Mouse (Mus musculus) stomach, embryonic 16.5 days (tissue): ENCODE measurements around the gene Lce1j. TPM values are rescaled to one million over a fixed set of nuclear protein-coding genes. Genes with fewer than 3 reads are reported as not detected.
"Not testable (repeated sequence)": the region's sequence is repeated elsewhere in the genome, so short reads cannot be mapped to it uniquely, and the experiment has no call there.

Source experiments
- ATAC-seq: fragments of 200-750 bp; cut with Nextera tagmentation; 2 replicates; pipeline ENCODE4 v1.8.0; 2017; ENCODE audit warnings: moderate number of reproducible peaks, moderate TSS enrichment; ENCODE audit not compliant: insufficient read depth, low FRiP score
- H3K27ac ChIP-seq: fragments of 300-500 bp; sonication (generic); 2 replicates; pipeline ENCODE4 v1.5.1; 2014; ENCODE audit warnings: low read length
- H3K27me3 ChIP-seq: fragments of 300-500 bp; sonication (generic); 2 replicates; pipeline ENCODE4 v1.6.1; 2014; ENCODE audit warnings: low read length, control low read depth, mixed read lengths; ENCODE audit not compliant: control insufficient read depth, insufficient read depth
- H3K36me3 ChIP-seq: fragments of 300-500 bp; sonication (generic); 2 replicates; pipeline ENCODE4 v1.6.1; 2014; ENCODE audit warnings: low read length; ENCODE audit not compliant: control insufficient read depth, insufficient read depth
- H3K4me1 ChIP-seq: fragments of 300-500 bp; sonication (generic); 2 replicates; pipeline ENCODE4 v1.6.1; 2014; ENCODE audit warnings: low read length, control low read depth, mixed read lengths; ENCODE audit not compliant: control insufficient read depth, insufficient read depth
- H3K4me2 ChIP-seq: fragments of 300-500 bp; sonication (generic); 2 replicates; pipeline ENCODE4 v1.6.1; 2014; ENCODE audit warnings: low read depth, low read length, mixed read lengths
- H3K4me3 ChIP-seq: fragments of 300-500 bp; sonication (generic); replicated peaks from 2 replicates; pipeline ENCODE4 v1.5.1; 2014; ENCODE audit warnings: mild to moderate bottlenecking, low read length
- H3K9ac ChIP-seq: fragments of 300-500 bp; sonication (generic); 2 replicates; pipeline ENCODE4 v1.6.1; 2014; ENCODE audit warnings: low read length
- H3K9me3 ChIP-seq: fragments of 300-500 bp; sonication (generic); replicated peaks from 2 replicates; pipeline ENCODE4 v1.6.1; 2016; ENCODE audit warnings: low read length, control low read depth; ENCODE audit not compliant: control insufficient read depth
- whole genome bisulfite sequencing: fragments of 180-500 bp; shearing (Covaris S2); extraction: QIAGEN DNeasy Blood & Tissue Kit; methylation state at CpG from one replicate; pipeline ENCODE4 v1.1.7; 2014; 5-methylcytosine and 5-hydroxymethylcytosine counted together
- polyA plus RNA-seq: library from polyadenylated mRNA; unstranded; fragments of >200 nt; fragmentation: Nextera tagmentation; extraction: Ambion mirVana; gene quantifications from 2 replicates; pipeline ENCODE4 v1.2.1, GENCODE M21; 2015

Gene Lce1j
- polyA plus RNA-seq, result not detected in 2 replicates

DNA sequence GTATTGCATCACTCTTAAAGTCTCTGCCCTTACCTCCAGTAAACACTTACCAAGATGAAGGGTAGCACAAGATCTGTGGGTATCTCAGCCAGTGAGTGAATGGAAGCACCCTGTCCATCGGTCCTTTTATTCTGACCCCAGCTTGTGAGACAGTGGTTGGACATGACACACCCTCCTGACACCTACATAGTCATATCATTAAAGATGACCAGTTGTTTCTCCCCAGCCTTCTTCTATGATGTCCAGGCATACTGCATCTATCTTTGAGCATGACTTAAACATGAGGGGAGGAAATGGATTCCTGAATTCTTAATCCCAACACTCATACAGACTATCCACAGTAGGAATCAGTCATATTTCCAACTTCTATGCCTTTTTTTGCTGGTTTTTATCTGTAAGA, at the start of gene Lce1j:
Gene Lce1j, minus strand, starts transcription at position 101 of the 400 bp plus-strand sequence.
- ATAC-seq, result no peak
- H3K9me3 ChIP-seq, result no peaks in the 10 kb centered on the region
- no peak within 1 kb of the TSS for H3K4me3 ChIP-seq
- no peaks in the 10 kb centered on the region for H3K36me3 ChIP-seq
- H3K4me1 ChIP-seq, result no peaks in the 10 kb centered on the region
- H3K4me2 ChIP-seq, result no peak within 1 kb of the TSS
- H3K27me3 ChIP-seq, result no peaks in the 10 kb centered on the region
- no peak within 1 kb of the TSS for H3K9ac ChIP-seq
- WGBS, result 78% methylated on average over 1 of the region's 1 CpGs
- H3K27ac ChIP-seq, result no peak within 1 kb of the TSS

DNA sequence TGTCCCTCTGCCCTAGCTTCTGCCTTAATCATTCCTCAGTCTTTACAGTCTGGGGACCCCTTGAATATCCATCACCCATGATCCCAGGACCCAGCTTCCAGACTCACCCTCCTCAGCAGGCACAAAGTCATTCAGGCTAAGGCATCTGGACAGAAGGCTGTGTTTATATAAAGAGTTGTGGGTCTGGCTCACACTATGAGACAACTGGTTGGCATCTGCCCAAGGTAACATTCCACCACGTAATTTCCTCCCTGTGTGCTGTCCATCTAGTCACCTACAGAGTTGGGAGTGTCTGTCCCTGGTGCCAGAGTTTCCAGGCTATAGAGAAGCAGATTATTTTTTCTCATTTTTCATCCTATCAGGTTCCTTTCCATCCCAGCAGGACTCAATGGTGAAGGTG, 36.8 kb upstream of the Lce1j start, which contains the start of gene Kprp:
Gene Kprp, minus strand, starts transcription at position 140 of the 400 bp plus-strand sequence.
- ATAC-seq, result no peak
- Histone ChIP-seq H3K4me2 (no peak within 1 kb of the TSS), H3K27ac (no peak within 1 kb of the TSS), H3K36me3 (no peaks in the 10 kb centered on the region), H3K27me3 (no peaks in the 10 kb centered on the region), H3K4me1 (no peaks in the 10 kb centered on the region), H3K9me3 (no peaks in the 10 kb centered on the region), H3K9ac (no peak within 1 kb of the TSS), H3K4me3 (no peak within 1 kb of the TSS)
- WGBS, result 26% methylated on average over 1 of the region's 1 CpGs

DNA sequence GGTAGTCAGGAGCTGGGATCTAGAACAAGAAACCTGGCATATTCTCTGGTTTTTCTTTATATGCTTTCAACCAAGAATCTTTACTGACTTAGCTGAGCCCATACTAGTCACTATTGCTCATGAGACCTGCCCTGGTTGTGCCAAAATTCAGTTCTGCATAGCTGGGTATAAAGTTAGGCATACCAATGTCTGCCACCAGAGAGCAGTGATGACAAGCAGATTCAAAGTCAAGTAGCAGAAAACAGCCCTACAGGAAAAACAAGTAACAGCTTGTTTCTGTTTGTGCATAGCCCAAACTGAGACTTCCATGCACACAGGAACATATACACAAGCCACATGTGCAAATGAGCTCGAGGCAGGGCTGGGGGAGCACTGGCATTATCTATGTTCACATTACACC, 35.5 kb upstream of the Lce1j start:
- WGBS, result 23% methylated on average over 1 of the region's 1 CpGs
- ATAC-seq, result no peak
- Histone ChIP-seq H3K27me3 (no peaks in the 10 kb centered on the region), H3K36me3 (no peaks in the 10 kb centered on the region), H3K4me2 (no peak overlapping the region), H3K4me3 (no peak overlapping the region), H3K9ac (no peak overlapping the region), H3K9me3 (no peaks in the 10 kb centered on the region), H3K27ac (no peak overlapping the region), H3K4me1 (no peaks in the 10 kb centered on the region)

DNA sequence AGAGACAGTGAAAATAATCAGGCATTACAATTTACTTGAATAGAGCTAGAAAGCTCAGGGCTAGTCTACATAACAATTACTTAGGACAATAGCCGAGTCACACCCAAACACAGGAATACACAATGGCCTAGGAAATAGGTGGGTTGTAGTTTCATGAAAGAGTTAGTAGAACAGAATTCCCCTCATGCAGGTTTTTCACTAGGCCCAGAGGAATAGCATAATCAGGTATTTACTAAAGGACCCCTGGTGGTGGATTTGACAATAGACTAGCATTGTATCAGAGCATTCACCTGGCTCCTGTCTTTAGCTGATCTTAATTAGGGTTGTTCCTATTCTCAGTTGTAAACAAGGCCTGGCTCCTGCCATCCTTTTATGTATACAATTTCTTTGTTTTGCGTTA, 25.7 kb upstream of the Lce1j start:
- not testable (repeated sequence) for H3K4me1 ChIP-seq, H3K36me3 ChIP-seq, H3K27me3 ChIP-seq, H3K4me2 ChIP-seq, H3K27ac ChIP-seq, ATAC-seq, H3K4me3 ChIP-seq, H3K9ac ChIP-seq, H3K9me3 ChIP-seq
- 86% methylated on average over 2 of the region's 2 CpGs for whole genome bisulfite sequencing

DNA sequence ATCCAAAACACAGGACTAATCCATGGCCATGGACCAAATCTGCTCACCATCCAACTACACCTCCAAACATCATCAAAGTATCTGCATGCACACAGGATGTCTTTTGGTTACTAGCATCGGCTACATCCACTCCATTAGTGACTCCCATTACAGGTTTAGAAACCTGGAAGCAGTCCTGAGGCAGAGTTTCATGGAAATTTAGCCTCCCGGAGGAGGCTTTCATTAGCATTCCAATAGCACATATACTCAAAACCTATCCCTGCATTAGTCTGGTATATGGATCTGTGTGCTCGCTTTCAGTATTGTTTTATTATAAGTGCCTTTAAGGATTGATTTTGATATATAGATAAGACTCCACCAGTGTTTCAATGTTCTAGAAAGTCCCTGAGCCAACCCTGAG, 25.3 kb upstream of the Lce1j start:
- Histone ChIP-seq H3K4me2 (no peak overlapping the region), H3K9ac (no peak overlapping the region), H3K4me3 (no peak overlapping the region), H3K4me1 (no peaks in the 10 kb centered on the region), H3K27me3 (no peaks in the 10 kb centered on the region), H3K27ac (no peak overlapping the region), H3K9me3 (no peaks in the 10 kb centered on the region), H3K36me3 (no peaks in the 10 kb centered on the region)
- 87% methylated on average over 3 of the region's 3 CpGs for WGBS
- no peak for ATAC-seq

DNA sequence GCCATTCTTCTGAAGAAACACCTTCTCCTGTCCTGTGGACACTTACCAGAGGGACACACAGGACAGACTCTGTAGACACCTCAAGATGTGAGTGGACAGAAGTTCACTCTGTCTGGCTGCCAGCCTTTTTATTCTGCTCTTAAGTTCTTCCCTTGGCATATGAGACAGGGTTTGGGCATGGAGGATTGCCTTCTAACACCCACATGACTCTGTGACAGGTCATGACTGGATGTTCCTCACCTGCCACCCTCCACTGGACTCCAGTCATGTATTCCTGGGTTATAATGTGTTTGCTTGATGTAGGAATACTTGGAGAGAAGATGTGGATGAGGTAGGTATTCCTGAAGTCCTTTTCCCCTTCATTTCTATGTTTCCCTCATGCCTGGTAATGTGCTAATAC, 17.5 kb upstream of the Lce1j start, which contains the start of gene Lce1k:
Gene Lce1k, minus strand, starts transcription at position 101 of the 400 bp plus-strand sequence.
- H3K4me3 ChIP-seq, result no peak within 1 kb of the TSS
- H3K9me3 ChIP-seq, result no peaks in the 10 kb centered on the region
- no peaks in the 10 kb centered on the region for H3K36me3 ChIP-seq
- H3K4me1 ChIP-seq, result no peaks in the 10 kb centered on the region
- no peak within 1 kb of the TSS for H3K9ac ChIP-seq
- ATAC-seq, result no peak
- H3K27ac ChIP-seq, result no peak within 1 kb of the TSS
- no peaks in the 10 kb centered on the region for H3K27me3 ChIP-seq
- no peak within 1 kb of the TSS for H3K4me2 ChIP-seq

DNA sequence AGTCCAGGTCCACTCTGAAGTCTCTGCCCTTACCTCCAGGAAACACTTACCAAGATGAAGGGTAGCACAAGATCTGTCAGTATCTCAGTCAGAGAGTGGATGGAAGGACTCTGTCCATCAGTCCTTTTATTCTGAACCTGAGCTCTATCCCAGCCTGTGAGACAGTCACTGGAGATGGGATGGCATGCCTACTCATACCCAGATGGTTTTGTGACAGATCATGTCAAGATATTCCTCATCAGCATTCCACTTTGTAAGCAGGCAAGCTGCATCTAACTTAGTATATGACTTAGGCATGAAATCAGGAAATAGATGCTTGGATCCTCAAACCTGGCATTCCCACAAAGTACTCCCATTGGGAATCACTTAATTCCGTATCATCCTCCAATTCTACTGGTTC, 11.5 kb downstream of the Lce1j start, which contains the start of gene Lce1i:
Gene Lce1i, minus strand, starts transcription at position 101 of the 400 bp plus-strand sequence.
- Histone ChIP-seq H3K9ac (no peak within 1 kb of the TSS), H3K4me1 (no peaks in the 10 kb centered on the region), H3K4me2 (no peak within 1 kb of the TSS), H3K27me3 (no peaks in the 10 kb centered on the region), H3K9me3 (no peaks in the 10 kb centered on the region), H3K27ac (no peak within 1 kb of the TSS), H3K36me3 (no peaks in the 10 kb centered on the region), H3K4me3 (no peak within 1 kb of the TSS)
- 86% methylated on average over 1 of the region's 1 CpGs for WGBS
- ATAC-seq, result no peak

DNA sequence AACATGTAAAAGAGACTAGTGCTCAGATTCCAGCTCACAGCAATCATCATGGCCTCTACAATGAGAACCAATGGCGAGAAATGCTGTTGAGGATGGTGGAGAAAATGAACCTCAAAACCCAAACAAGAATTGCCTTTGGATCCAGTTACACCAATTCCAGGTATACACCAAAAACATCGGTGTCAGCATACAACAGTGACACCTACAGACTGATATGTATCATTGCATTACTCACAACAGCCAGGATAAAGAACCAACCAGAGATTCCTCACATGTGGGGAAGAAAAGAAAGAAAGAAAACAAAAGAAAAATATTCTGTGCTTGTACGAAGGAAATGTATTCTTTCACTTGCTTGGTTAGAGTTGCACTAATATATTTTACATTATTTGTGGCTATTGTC, 18.7 kb downstream of the Lce1j start:
- no peak for ATAC-seq

DNA sequence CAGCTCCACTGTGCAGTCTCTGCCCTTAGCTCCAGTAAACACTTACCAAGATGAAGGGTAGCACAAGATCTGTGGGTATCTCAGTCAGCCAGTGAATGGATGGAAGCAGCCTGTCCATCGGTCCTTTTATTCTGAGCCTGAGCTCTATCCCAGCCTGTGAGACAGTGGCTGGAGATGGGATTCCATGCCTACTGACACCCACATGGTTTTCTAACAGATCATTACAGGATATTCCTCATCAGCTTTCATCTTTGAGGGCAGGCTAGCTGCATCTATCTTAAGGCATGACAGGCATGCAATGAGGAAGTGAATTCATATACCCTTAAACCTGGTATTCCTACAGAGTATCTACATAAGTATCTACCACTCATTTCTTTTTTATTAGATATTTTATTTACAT, 25.3 kb downstream of the Lce1j start, which contains the start of gene Lce1h:
Gene Lce1h, minus strand, starts transcription at position 101 of the 400 bp plus-strand sequence.
- no peak for ATAC-seq
- H3K4me1 ChIP-seq, result no peaks in the 10 kb centered on the region
- no peaks in the 10 kb centered on the region for H3K9me3 ChIP-seq
- no peaks in the 10 kb centered on the region for H3K36me3 ChIP-seq
- 90% methylated on average over 1 of the region's 1 CpGs for WGBS
- H3K9ac ChIP-seq, result no peak within 1 kb of the TSS
- no peak within 1 kb of the TSS for H3K4me3 ChIP-seq
- H3K4me2 ChIP-seq, result no peak within 1 kb of the TSS
- H3K27me3 ChIP-seq, result no peaks in the 10 kb centered on the region
- no peak within 1 kb of the TSS for H3K27ac ChIP-seq

More for the DNA sequence above, 18.7 kb downstream of the Lce1j start:
- Histone ChIP-seq H3K4me1 (no peaks in the 10 kb centered on the region), H3K9me3 (no peaks in the 10 kb centered on the region), H3K36me3 (no peaks in the 10 kb centered on the region), H3K27me3 (no peaks in the 10 kb centered on the region), H3K4me2 (no peak overlapping the region), H3K27ac (no peak overlapping the region), H3K9ac (no peak overlapping the region), H3K4me3 (no peak overlapping the region)
- 14% methylated on average over 3 of the region's 3 CpGs for WGBS

DNA sequence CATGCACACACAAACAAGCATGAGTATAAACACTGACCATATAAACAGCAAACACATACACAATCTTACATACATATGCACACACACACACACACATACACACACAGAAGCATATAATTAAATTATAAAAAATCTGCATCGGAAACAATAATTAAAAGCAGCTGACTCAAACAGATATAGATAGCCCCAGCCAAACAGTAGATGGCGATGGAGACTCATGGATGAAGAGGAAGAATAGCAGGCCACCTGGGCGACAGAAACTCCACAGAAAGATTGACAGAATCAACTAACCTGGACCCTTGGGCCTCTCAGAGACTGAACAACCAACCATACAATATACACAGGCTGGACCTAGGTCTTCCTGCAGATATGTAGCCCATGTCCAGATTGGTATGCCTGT, 37.1 kb downstream of the Lce1j start:
- Histone ChIP-seq H3K4me1 (no peaks in the 10 kb centered on the region), H3K4me2 (no peak overlapping the region), H3K27me3 (no peaks in the 10 kb centered on the region), H3K9me3 (no peaks in the 10 kb centered on the region), H3K4me3 (no peak overlapping the region), H3K27ac (no peak overlapping the region), H3K36me3 (no peaks in the 10 kb centered on the region), H3K9ac (no peak overlapping the region)
- ATAC-seq, result no peak
- 34% methylated on average over 3 of the region's 3 CpGs for WGBS
